Mouse (Mus musculus) forebrain, postnatal 0 days (tissue): ENCODE measurements at regions not wholly inside any gene's neighbourhood (a gene's known extent, or its start where the extent isn't known, plus 50 kb on each side); places are given as distances from the start of the nearest gene placed in this dataset.
A peak's percentile ranks its signal among the peaks of the same experiment; 100 is the strongest.
"Not testable (repeated sequence)": the region's sequence is repeated elsewhere in the genome, so short reads cannot be mapped to it uniquely, and the experiment has no call there.

Experiments
- ATAC-seq: fragments of 200-750 bp; cut with Nextera tagmentation; 2 replicates; pipeline ENCODE4 v1.8.0; 2017; ENCODE audit warnings: mild to moderate bottlenecking, moderate library complexity
- DNase-seq: peaks from one replicate; pipeline ENCODE4 v3.0.0-alpha.2; 2015
- H3K27ac ChIP-seq: fragments of 300-500 bp; sonication (generic); 2 replicates; pipeline ENCODE4 v1.5.1; 2014; ENCODE audit warnings: low read depth, mild to moderate bottlenecking, antibody characterized with exemption, low read length, moderate library complexity, mixed read lengths
- H3K27me3 ChIP-seq: fragments of 300-500 bp; sonication (generic); 2 replicates; pipeline ENCODE4 v1.6.1; 2014; ENCODE audit warnings: mild to moderate bottlenecking, low read length, mixed read lengths; ENCODE audit not compliant: insufficient read depth
- H3K36me3 ChIP-seq: fragments of 300-500 bp; sonication (generic); 2 replicates; pipeline ENCODE4 v1.6.1; 2014; ENCODE audit warnings: mild to moderate bottlenecking, moderate library complexity; ENCODE audit not compliant: insufficient read depth
- H3K4me1 ChIP-seq: fragments of 300-500 bp; sonication (generic); 2 replicates; pipeline ENCODE4 v1.6.1; 2014; ENCODE audit warnings: antibody characterized with exemption; ENCODE audit not compliant: insufficient read depth
- H3K4me2 ChIP-seq: fragments of 300-500 bp; sonication (generic); 2 replicates; pipeline ENCODE4 v1.6.1; 2014; ENCODE audit warnings: low read depth, mild to moderate bottlenecking, moderate library complexity
- H3K4me3 ChIP-seq: fragments of 300-500 bp; sonication (generic); 2 replicates; pipeline ENCODE4 v1.5.1; 2014; ENCODE audit warnings: low read depth, low read length, mixed read lengths
- H3K9ac ChIP-seq: fragments of 300-500 bp; sonication (generic); 2 replicates; pipeline ENCODE4 v1.6.1; 2014; ENCODE audit warnings: mild to moderate bottlenecking
- H3K9me3 ChIP-seq: fragments of 300-500 bp; sonication (generic); 2 replicates; pipeline ENCODE4 v1.6.1; 2016; ENCODE audit warnings: low read length
- CTCF ChIP-seq: sonication (generic); IDR thresholded peaks from 2 replicates; pipeline ENCODE4 v1.5.1; 2016; ENCODE audit warnings: antibody characterized with exemption, control low read depth, low read depth
- WGBS: fragments of 180-500 bp; shearing (Covaris S2); extraction: QIAGEN DNeasy Blood & Tissue Kit; methylation state at CpG from one replicate; pipeline ENCODE4 v1.1.7; 2014; 5-methylcytosine and 5-hydroxymethylcytosine counted together

- ATAC-seq, result no peak
- TF ChIP-seq CTCF, result no peak
- H3K4me1 ChIP-seq, result no peaks in the 10 kb centered on the region
- no peaks in the 10 kb centered on the region for H3K27me3 ChIP-seq
- H3K9me3 ChIP-seq, result no peaks in the 10 kb centered on the region
- no peak overlapping the region for H3K4me2 ChIP-seq
- H3K4me3 ChIP-seq, result no peak overlapping the region
- H3K27ac ChIP-seq, result no peak overlapping the region
- 82% methylated on average over 4 of the region's 4 CpGs for WGBS
- H3K9ac ChIP-seq, result no peak overlapping the region
- DNase-seq, result no peak
- H3K36me3 ChIP-seq, result no peaks in the 10 kb centered on the region
Measured at GRCm38 (mm10) chr2:23928836-23929235, 120.4 kb downstream of the Hnmt start.

DNA sequence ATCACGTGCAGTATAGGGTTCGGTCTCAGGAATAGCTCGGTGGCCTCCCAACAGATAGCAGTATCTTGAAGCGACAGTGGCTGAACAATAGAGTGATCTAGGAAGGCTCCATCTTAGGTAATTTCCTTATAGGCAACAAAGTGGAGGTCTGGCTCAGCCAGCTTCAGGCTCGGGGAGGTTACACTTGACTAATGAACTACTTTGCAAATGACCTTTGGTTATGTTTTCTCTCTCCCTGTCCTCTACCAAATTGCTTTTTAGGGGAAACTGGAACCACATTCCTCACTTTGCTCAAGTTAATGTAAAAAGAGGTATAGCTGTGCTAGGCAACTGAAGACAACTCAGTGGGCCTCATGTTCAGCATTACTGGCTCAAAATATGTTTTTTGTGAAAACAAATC is 122.3 kb downstream of the Hnmt start:
- no peak overlapping the region for H3K9ac ChIP-seq
- H3K4me2 ChIP-seq, result no peak overlapping the region
- TF ChIP-seq CTCF, result no peak
- no peaks in the 10 kb centered on the region for H3K36me3 ChIP-seq
- 87% methylated on average over 5 of the region's 5 CpGs for WGBS
- H3K4me3 ChIP-seq, result no peak overlapping the region
- H3K9me3 ChIP-seq, result no peaks in the 10 kb centered on the region
- H3K27ac ChIP-seq, result no peak overlapping the region
- ATAC-seq (no peak), DNase-seq (no peak)
- no peaks in the 10 kb centered on the region for H3K27me3 ChIP-seq
- no peaks in the 10 kb centered on the region for H3K4me1 ChIP-seq

DNA sequence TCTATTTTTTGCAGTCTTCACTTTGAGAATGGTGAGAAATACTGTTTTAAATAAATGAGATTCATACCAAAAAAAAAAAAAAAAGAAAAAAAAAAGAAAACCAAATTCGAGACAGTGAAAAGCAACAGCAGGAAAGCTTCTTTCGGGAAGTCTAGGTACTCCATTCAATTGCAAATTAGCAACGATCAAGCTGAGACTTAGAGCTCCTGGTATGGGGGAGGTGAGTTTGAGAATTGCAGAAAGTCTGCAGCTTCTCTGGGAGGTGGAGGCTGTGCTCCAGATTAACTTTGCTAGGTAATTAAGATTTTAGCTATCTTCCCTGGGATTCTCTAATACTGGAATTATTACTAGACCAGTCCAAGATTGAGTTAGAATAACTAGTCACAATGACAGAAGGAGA is 140.4 kb downstream of the Hnmt start:
- H3K36me3 ChIP-seq, H3K9ac ChIP-seq, DNase-seq, H3K27ac ChIP-seq, H3K9me3 ChIP-seq, H3K4me1 ChIP-seq, H3K27me3 ChIP-seq, H3K4me3 ChIP-seq, H3K4me2 ChIP-seq: not testable (repeated sequence)
- ATAC-seq, result peak; percentile 51; the same call in 1 of the 2 replicates
- WGBS, result 24% methylated on average over 3 of the region's 3 CpGs

DNA sequence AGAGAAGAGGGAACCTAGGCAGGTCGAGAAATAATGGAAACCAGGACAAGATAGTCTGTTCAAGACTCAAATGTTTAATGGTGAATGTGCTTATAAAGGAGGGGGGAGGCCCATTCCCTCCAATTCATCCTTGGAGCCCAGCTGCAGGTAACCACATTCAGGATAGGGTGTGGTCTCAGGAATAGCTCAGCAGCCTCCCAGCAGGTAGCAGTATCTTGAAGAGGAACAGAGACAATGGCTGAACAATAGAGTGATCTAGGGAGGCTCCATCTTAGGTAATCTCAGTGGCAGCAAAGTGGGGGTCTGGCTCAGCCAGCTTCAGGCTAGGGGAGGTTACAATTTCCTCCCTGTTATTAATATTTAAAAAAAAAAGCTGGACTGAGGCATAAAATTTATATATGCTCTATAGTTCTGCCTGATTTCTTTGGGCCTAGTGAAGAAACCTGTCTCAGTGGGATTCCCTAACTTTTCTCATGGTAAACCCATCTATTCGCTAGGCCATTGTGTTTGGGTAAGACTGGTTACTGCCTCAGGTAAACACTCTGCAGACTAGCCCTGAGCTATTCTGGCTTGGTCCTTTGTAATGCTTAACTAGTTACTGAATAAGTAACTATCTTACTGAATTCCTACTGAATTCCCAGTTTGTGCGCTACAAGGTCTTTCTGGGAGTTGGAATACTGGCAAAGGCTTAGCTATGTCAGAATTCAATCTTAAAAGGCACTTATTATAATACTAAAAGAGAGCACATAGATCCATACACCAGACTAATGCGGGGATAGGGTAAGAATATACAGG is 142.1 kb downstream of the Hnmt start:
- H3K4me2 ChIP-seq, ATAC-seq, H3K36me3 ChIP-seq, H3K4me1 ChIP-seq, H3K27me3 ChIP-seq, H3K9me3 ChIP-seq, H3K9ac ChIP-seq, H3K4me3 ChIP-seq, H3K27ac ChIP-seq, DNase-seq: not testable (repeated sequence)
- WGBS, result 86% methylated on average over 4 of the region's 4 CpGs

DNA sequence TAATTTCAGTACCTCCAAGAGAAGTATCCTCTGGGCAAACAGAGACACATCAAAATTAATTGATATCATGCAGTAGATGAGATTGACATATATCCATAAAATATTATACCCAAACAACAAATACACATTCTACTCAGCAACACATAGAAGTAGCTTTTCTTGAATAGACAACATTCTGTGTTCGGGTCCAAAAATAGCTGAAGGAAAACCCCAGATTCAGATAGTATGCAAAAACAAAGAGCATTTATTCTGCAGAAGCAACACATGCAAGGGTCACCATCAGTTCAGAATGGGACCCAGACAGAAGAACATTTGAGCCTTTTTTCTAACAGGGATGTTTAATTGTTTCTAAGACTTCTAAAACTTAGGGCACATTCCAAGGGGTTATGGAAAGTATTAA is 150.1 kb downstream of the Hnmt start:
- no peaks in the 10 kb centered on the region for H3K9me3 ChIP-seq
- H3K9ac ChIP-seq, result no peak overlapping the region
- no peak overlapping the region for H3K4me2 ChIP-seq
- no peaks in the 10 kb centered on the region for H3K27me3 ChIP-seq
- no peak overlapping the region for H3K4me3 ChIP-seq
- no peak for TF ChIP-seq CTCF
- no peaks in the 10 kb centered on the region for H3K4me1 ChIP-seq
- no peaks in the 10 kb centered on the region for H3K36me3 ChIP-seq
- WGBS, result 76% methylated on average over 1 of the region's 1 CpGs
- DNase-seq (no peak), ATAC-seq (no peak)
- H3K27ac ChIP-seq, result no peak overlapping the region

GRCm38 (mm10) chr2:23897011-23897410 is 152.2 kb downstream of the Hnmt start:
- Histone ChIP-seq H3K36me3 (no peaks in the 10 kb centered on the region), H3K27me3 (no peaks in the 10 kb centered on the region), H3K4me3 (no peak overlapping the region), H3K9me3 (no peaks in the 10 kb centered on the region), H3K4me1 (no peaks in the 10 kb centered on the region), H3K4me2 (no peak overlapping the region), H3K27ac (no peak overlapping the region), H3K9ac (no peak overlapping the region)
- 97% methylated on average over 1 of the region's 1 CpGs for WGBS
- DNase-seq (no peak), ATAC-seq (no peak)
- TF ChIP-seq CTCF, result no peak

- DNase-seq (no peak), ATAC-seq (no peak)
- no peaks in the 10 kb centered on the region for H3K4me1 ChIP-seq
- no peak overlapping the region for H3K4me2 ChIP-seq
- no peaks in the 10 kb centered on the region for H3K27me3 ChIP-seq
- no peaks in the 10 kb centered on the region for H3K36me3 ChIP-seq
- H3K4me3 ChIP-seq, result no peak overlapping the region
- H3K27ac ChIP-seq, result no peak overlapping the region
- H3K9ac ChIP-seq, result no peak overlapping the region
- no peak for TF ChIP-seq CTCF
- no peaks in the 10 kb centered on the region for H3K9me3 ChIP-seq
Measured at GRCm38 (mm10) chr2:23893216-23893615, 156.0 kb downstream of the Hnmt start.
